Mouse (Mus musculus): ENCODE results near the gene 6030408B16Rik. TPM values are rescaled to one million over a fixed set of nuclear protein-coding genes. Genes with fewer than 3 reads are reported as not detected.

6030408B16Rik gene
- total and polyA plus RNA-seq, 2 experiments from 2014 or later = 0.22 TPM; not detected in 1

- Histone ChIP-seq H3K27me3 (ENCODE audit: insufficient read depth, low read length) (no peaks in the 10 kb centered on the region), H3K4me1 (ENCODE audit: insufficient read depth, low read length) (no peaks in the 10 kb centered on the region), H3K36me3 (ENCODE audit: insufficient read depth, low read length) (no peaks in the 10 kb centered on the region), H3K9ac (replicated peaks; ENCODE audit: low read length, poor library complexity, severe bottlenecking) (no peak overlapping the region), H3K4me3 (ENCODE audit: low read depth, low read length) (no peak overlapping the region), H3K9me3 (ENCODE audit: low read length) (no peaks in the 10 kb centered on the region), H3K27ac (ENCODE audit: low read depth, low read length) (no peak overlapping the region), H3K4me2 (ENCODE audit: low read depth, low read length, poor library complexity, severe bottlenecking) (no peak overlapping the region)
- no peak for TF ChIP-seq CTCF (IDR thresholded peaks at IDR 0.05)
- WGBS = 84% methylated on average over 4 of the region's 4 CpGs
- DNase-seq (ENCODE audit: low spot score) = no peak
- no peak for ATAC-seq (ENCODE audit: low FRiP score)
Measured at GRCm38 (mm10) chr15:101303830-101304229, 10.8 kb downstream of the 6030408B16Rik start.

GRCm38 (mm10) chr15:101306459-101306858, 13.4 kb downstream of the 6030408B16Rik start:
- Histone ChIP-seq H3K27me3 (ENCODE audit: insufficient read depth, low read length) (no peaks in the 10 kb centered on the region), H3K9me3 (ENCODE audit: low read length) (no peaks in the 10 kb centered on the region), H3K9ac (replicated peaks; ENCODE audit: low read length, poor library complexity, severe bottlenecking) (no peak overlapping the region), H3K4me1 (ENCODE audit: insufficient read depth, low read length) (no peaks in the 10 kb centered on the region), H3K27ac (ENCODE audit: low read depth, low read length) (no peak overlapping the region), H3K36me3 (ENCODE audit: insufficient read depth, low read length) (no peaks in the 10 kb centered on the region), H3K4me2 (ENCODE audit: low read depth, low read length, poor library complexity, severe bottlenecking) (no peak overlapping the region), H3K4me3 (ENCODE audit: low read depth, low read length) (no peak overlapping the region)
- ATAC-seq (ENCODE audit: low FRiP score) (no peak), DNase-seq (ENCODE audit: low spot score) (no peak)
- TF ChIP-seq CTCF (IDR thresholded peaks at IDR 0.05) = no peak
- WGBS = 93% methylated on average over 4 of the region's 4 CpGs

DNA sequence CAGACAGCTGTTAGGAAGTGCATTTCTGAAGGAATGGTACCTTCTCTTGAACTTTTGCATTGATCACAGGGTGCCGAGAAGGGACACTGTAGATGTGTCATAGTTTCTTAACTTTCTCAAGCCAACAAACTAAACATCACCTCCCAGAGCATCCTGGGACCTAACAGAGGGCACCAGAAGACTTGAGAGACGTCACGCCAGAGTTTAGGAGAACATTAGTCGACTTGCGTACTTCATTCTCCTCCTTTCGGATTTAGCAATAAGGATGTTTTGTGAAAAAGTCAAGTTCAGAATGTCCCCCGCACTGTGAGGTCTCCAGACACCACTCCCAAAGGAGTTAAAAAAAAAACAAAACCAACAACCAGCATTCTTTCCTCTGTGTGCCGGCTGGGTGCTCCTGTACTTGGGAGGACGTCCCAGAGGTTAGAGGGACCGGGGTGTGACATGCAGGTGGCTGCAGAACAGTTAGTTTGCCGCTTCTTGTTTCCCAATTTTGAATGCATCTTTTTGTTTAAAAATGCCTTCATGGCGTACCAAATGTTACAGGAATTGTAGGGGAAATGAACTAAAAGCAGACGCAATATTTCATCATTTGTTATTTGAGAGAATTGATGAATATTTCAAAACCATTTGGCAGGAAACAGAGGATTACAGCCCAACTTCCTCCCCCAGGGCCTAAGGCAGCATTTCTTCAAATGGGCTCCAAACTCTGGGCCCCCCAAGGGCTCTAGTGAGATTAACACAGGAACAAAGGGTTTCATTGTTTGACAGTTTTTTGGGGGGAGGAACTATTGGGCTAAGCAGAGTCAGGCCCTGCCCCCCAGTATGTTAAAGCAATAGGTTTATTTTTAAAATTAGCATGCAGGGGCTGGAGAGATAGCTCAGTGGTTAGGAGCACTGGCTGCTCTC, 15.7 kb downstream of the 6030408B16Rik start:
- H3K9me3 ChIP-seq (ENCODE audit: low read length) = no peaks in the 10 kb centered on the region
- no peak overlapping the region for H3K27ac ChIP-seq (ENCODE audit: low read depth, low read length)
- H3K4me3 ChIP-seq (ENCODE audit: low read depth, low read length) = no peak overlapping the region
- H3K36me3 ChIP-seq (ENCODE audit: insufficient read depth, low read length) = no peaks in the 10 kb centered on the region
- no peak overlapping the region for H3K4me2 ChIP-seq (ENCODE audit: low read depth, low read length, poor library complexity, severe bottlenecking)
- no peaks in the 10 kb centered on the region for H3K4me1 ChIP-seq (ENCODE audit: insufficient read depth, low read length)
- no peak for TF ChIP-seq CTCF (IDR thresholded peaks at IDR 0.05)
- WGBS = 60% methylated on average over 13 of the region's 13 CpGs
- ATAC-seq (ENCODE audit: low FRiP score) = no peak
- H3K9ac ChIP-seq (replicated peaks; ENCODE audit: low read length, poor library complexity, severe bottlenecking) = no peak overlapping the region
- no peaks in the 10 kb centered on the region for H3K27me3 ChIP-seq (ENCODE audit: insufficient read depth, low read length)
- DNase-seq (ENCODE audit: low spot score) = no peak

DNA sequence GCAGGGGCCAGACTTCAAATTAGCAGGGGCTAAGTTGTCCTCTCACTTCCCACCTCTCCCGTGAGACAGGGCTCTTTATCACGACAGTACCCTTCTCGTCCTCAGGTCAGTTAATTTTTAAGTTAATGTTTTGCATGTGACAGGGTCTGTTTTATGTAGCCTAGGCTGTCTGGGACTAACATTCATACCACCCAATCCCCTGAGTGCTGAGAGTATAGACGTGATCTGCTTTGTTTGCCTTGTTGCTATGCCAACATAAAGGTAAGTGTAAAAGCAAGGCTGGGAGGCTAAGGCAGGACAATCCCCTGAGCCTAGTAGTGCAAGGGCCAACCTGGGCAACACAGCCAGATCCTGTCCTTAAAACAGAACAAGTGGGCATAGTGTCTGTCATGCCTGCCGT, 16.5 kb downstream of the 6030408B16Rik start:
- no peak overlapping the region for H3K4me2 ChIP-seq (ENCODE audit: low read depth, low read length, poor library complexity, severe bottlenecking)
- no peaks in the 10 kb centered on the region for H3K4me1 ChIP-seq (ENCODE audit: insufficient read depth, low read length)
- H3K4me3 ChIP-seq (ENCODE audit: low read depth, low read length) = no peak overlapping the region
- H3K9ac ChIP-seq (replicated peaks; ENCODE audit: low read length, poor library complexity, severe bottlenecking) = no peak overlapping the region
- DNase-seq (ENCODE audit: low spot score) (no peak), ATAC-seq (ENCODE audit: low FRiP score) (no peak)
- H3K27me3 ChIP-seq (ENCODE audit: insufficient read depth, low read length) = no peaks in the 10 kb centered on the region
- TF ChIP-seq CTCF (IDR thresholded peaks at IDR 0.05) = no peak
- H3K27ac ChIP-seq (ENCODE audit: low read depth, low read length) = no peak overlapping the region
- WGBS = 49% methylated on average over 5 of the region's 5 CpGs
- H3K9me3 ChIP-seq (ENCODE audit: low read length) = no peaks in the 10 kb centered on the region
- H3K36me3 ChIP-seq (ENCODE audit: insufficient read depth, low read length) = no peaks in the 10 kb centered on the region

GRCm38 (mm10) chr15:101311087-101311770, 18.2 kb downstream of the 6030408B16Rik start:
- DNase-seq (ENCODE audit: low spot score) (no peak), ATAC-seq (ENCODE audit: low FRiP score) (no peak)
- no peak for TF ChIP-seq CTCF (IDR thresholded peaks at IDR 0.05)
- 61% methylated on average over 14 of the region's 15 CpGs for WGBS
- no peak overlapping the region for H3K9ac ChIP-seq (replicated peaks; ENCODE audit: low read length, poor library complexity, severe bottlenecking)
- no peaks in the 10 kb centered on the region for H3K4me1 ChIP-seq (ENCODE audit: insufficient read depth, low read length)
- no peak overlapping the region for H3K27ac ChIP-seq (ENCODE audit: low read depth, low read length)
- H3K27me3 ChIP-seq (ENCODE audit: insufficient read depth, low read length) = no peaks in the 10 kb centered on the region
- H3K4me3 ChIP-seq (ENCODE audit: low read depth, low read length) = no peak overlapping the region
- no peaks in the 10 kb centered on the region for H3K36me3 ChIP-seq (ENCODE audit: insufficient read depth, low read length)
- no peaks in the 10 kb centered on the region for H3K9me3 ChIP-seq (ENCODE audit: low read length)
- H3K4me2 ChIP-seq (ENCODE audit: low read depth, low read length, poor library complexity, severe bottlenecking) = no peak overlapping the region

GRCm38 (mm10) chr15:101312006-101312405, 19.0 kb downstream of the 6030408B16Rik start:
- H3K27me3 ChIP-seq (ENCODE audit: insufficient read depth, low read length) = no peaks in the 10 kb centered on the region
- H3K4me2 ChIP-seq (ENCODE audit: low read depth, low read length, poor library complexity, severe bottlenecking) = no peak overlapping the region
- no peak for DNase-seq (ENCODE audit: low spot score)
- no peak for TF ChIP-seq CTCF (IDR thresholded peaks at IDR 0.05)
- H3K27ac ChIP-seq (ENCODE audit: low read depth, low read length) = no peak overlapping the region
- ATAC-seq (ENCODE audit: low FRiP score) = no peak
- no peak overlapping the region for H3K4me3 ChIP-seq (ENCODE audit: low read depth, low read length)
- no peaks in the 10 kb centered on the region for H3K9me3 ChIP-seq (ENCODE audit: low read length)
- no peaks in the 10 kb centered on the region for H3K36me3 ChIP-seq (ENCODE audit: insufficient read depth, low read length)
- no peak overlapping the region for H3K9ac ChIP-seq (replicated peaks; ENCODE audit: low read length, poor library complexity, severe bottlenecking)
- no peaks in the 10 kb centered on the region for H3K4me1 ChIP-seq (ENCODE audit: insufficient read depth, low read length)
- WGBS = 84% methylated on average over 6 of the region's 6 CpGs
